Mouse (Mus musculus) erythroblast, embryonic 14.5 days (primary cell): Measurements from ENCODE around the gene Tmem91.

ENCODE experiments used
- GATA1 ChIP-seq: IDR thresholded peaks from 2 replicates; pipeline ENCODE4 v1.6.1; 2012; ENCODE audit warnings: low read length, inconsistent platforms, mixed read lengths
- TAL1 ChIP-seq: IDR thresholded peaks from 3 replicates; pipeline ENCODE4 v1.6.1; 2012; ENCODE audit warnings: low read length, inconsistent platforms, mixed read lengths

- TF ChIP-seq GATA1, result no peak
- no peak for TF ChIP-seq TAL1
These were observed 49.2 kb downstream of the Tmem91 start for GRCm38 (mm10) chr7:25625594-25626250.
